Mouse (Mus musculus) erythroid progenitor cell, adult 5-6 weeks (primary cell): ENCODE data around the gene Tdp2. TPM values are rescaled to one million over a fixed set of nuclear protein-coding genes. Genes with fewer than 3 reads are reported as not detected.
"Not testable (repeated sequence)": the region's sequence is repeated elsewhere in the genome, so short reads cannot be mapped to it uniquely, and the experiment has no call there.

Source experiments
- ATAC-seq: replicated peaks from 2 replicates; pipeline ENCODE4 v1.8.0; 2016; ENCODE audit warnings: moderate number of reproducible peaks, mild to moderate bottlenecking, moderate TSS enrichment, inconsistent platforms; ENCODE audit not compliant: poor library complexity, low FRiP score, severe bottlenecking
- total RNA-seq, 2 experiments: library from RNA; stranded (forward) in 1 of 2; stranded (reverse) in 1 of 2; fragments of 150-400 nt in 1 of 2; fragments of 186-747, 209-891 nt in 1 of 2; gene quantifications; 2 replicates each; pipeline versions ENCODE4 v1.2.3 to v1.2.4; 2015 to 2017; ENCODE audit warnings: low replicate concordance in 2 of 2

The Tdp2 gene
- total RNA-seq, 2 experiments from 2014 or later: 22.4 to 51.6 TPM

DNA sequence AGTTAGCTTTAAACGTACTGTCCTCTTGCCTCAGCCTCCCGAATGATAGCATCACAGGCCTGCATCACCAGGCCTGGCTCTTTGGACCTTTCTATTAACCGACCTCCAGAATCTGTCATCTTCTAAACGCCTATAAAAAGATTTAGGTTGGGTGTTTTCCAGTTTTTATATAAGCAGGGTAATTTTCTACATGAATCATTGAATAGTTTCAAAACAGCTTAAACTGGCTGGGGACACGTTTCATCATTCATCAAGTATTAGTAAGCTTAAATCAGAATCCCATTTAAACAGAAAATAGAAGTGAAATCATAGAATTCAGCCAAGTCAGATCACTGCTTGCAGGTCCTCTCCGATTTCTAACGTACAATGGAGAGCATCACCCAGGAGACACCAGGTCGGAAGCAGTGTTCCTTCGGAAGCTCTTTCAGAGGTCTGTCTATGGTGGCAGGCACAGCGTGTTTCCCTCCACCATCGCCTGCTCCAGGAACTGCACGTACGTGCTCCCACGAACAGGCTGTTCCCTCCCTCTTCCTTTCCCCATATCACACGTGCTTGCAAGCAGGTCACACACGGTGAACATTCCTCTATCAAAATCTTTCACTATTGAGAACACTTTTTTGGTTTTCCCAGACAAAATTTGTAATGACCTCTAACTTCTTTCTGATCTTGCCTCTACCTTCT is 8.7 kb upstream of the Tdp2 start:
- no peak for ATAC-seq

DNA sequence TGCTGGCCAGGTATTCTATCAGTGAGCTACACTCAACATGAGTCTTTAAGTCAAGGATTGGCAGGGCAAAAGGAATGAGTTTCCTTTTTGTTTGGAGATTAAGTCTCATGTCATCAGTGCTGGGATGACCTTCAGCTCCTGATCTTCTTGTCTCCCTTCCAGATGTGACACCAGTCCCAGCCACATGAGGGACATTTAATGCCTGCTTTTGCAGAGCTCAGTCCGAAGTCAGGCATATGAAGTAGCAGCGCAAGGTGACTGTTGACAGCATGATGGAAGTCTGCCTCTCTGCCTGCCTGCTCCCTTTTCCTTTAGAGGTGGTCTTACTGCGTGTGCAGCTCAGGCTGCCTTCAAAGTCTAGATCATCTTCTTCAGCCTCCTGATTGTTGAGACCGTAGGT is 6.8 kb upstream of the Tdp2 start:
- no peak for ATAC-seq

DNA sequence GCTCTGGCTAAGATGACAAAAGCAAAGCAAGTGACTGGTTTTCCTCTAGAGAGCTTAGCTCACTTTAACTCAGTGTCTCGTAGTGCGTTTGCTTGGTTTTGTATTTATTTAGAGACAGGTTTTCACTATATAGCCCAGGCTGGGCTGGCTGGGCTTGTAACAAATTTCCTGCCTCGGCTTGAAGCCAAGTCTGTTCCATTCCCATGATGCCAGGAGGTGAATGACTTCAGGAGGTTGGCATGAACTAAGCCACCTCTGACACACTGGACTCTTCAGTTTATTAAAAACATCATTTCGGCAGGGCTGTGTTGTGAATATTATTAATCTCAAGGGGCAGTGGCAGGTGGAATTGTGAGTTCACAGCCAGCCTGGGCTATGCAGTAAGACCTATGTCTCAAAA is 5.9 kb upstream of the Tdp2 start:
- no peak for ATAC-seq

DNA sequence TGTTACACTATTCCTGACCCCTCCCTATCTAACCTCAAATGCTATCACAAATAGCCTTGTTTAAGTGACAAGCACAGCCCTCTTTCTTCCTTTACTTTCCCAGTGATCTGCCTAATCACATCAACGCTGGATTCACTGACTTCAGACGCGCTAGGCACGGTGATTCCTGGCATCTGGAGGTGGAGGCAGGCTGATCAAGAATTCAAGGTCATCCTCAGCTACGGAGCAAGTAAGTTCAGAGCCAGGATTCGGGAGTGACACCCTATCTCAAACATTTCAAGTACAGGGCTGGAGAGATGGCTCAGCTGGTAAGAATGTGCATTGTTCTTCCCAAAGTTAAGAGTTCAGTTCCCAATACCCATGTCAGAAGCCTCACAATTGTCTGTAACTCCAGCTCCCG is 5.4 kb upstream of the Tdp2 start:
- ATAC-seq: no peak

DNA sequence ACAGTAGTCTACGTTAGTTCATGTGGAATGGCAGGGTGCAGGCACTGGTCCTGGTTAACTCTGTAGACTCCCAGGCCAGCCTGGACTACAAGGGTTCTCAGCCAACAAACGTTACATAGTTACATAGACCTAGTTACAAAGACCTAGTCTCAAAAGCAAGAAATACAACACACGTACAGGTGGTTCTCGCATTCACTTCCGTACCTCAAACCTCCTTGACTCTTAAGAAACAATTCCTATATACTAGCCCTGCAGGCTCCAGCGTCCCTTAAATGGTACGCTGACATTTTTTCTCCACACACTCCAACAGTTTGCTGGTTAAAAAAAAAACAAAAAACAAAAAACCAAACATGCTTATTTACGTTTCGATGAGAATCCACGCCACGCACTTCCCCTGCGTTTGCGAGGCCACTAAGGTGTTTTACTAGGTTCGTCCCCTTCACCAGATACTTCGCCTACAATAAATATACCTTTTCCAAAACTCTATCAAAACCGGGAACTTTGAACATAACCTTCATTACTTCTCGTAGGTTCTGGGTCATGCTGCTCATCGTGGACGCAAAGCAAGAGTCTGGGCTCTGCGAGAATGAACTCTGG is 625 bp upstream of the Tdp2 start:
- ATAC-seq: peak; percentile 58

DNA sequence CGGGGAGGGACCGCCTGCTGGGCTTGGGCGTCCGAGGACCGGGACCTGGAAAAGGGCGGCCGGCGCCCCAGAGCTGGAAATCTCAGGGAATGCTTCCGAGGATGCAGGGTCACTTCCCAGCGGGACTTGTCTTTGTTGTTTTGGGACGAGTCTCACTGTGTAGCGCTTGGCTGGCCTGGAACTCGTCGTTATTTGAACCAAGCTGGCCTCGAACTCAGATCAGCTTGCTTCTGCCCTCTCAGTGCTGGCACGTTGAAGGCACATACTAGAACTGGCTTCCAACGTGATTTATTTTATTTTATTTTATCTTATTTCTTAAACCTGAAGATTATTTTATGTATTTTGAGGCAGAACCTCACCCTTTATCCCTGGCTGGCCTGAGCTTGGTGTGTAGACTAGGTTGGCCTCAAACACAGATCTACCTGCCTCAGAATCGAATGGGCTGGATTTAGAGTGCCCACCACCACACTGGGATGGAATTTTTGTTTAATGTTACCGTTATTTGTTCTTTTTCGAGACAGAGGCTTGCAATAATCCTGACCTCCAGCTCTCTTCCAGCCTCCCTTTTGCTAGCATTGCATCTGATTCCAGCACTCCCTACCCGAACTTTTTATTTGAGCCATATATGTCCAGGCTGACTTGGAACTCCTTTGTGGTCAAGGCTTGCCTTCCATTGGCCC is 792 bp downstream of the Tdp2 start:
- no peak for ATAC-seq

DNA sequence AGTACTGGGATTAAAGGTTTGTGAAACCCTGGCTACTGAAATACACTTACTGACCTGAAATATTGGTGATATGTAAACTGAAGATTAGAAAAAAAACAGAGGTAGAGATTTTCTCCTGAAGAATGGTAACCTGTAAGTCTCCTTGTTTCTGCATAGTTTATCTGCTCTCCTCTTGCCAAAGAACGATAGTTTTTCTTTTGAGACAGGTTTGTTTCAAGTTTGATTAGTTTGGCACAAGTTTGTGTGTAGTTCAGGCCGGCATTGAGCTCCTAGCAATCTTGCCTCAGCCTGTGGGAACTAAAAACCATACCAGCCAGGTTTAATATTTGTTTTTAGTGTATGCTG is 1.3 kb downstream of the Tdp2 start:
- ATAC-seq: no peak

DNA sequence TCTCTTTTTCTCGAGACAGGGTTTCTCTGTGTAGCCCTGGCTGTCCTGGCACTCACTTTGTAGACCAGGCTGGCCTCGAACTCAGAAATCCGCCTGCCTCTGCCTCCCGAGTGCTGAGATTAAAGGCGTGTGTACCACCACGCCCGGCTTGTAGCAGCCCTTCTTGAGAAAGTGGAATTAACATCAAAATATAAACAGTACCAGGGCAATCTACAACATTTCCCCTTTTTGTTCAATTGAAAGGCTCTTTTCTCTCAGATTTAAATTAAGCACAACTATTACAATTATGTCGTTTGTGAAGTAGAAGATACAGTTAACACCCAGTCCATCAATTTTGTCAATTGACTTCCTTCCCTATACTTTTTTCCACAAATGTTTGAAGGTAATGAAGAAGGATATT is 6.3 kb downstream of the Tdp2 start:
- ATAC-seq: not testable (repeated sequence)

DNA sequence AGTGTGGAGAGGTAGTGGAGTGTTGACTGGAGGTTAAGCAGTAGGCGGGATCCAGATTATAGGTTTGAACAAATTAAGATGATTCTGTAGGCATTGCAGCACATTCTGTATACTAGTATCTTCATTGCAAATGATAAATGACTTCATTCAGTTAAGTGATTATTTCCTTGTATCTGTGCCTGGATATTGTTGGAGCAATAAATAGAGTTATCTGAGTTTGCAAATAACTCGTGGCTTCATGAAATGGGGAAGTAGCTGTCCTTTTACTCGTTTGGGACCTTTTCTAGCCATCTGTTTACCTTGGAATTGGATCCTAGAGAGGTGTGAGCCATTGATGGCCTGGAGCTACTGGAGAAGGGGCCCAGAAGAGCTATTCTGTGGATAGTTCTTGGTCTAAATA is 8.4 kb downstream of the Tdp2 start:
- ATAC-seq: no peak

DNA sequence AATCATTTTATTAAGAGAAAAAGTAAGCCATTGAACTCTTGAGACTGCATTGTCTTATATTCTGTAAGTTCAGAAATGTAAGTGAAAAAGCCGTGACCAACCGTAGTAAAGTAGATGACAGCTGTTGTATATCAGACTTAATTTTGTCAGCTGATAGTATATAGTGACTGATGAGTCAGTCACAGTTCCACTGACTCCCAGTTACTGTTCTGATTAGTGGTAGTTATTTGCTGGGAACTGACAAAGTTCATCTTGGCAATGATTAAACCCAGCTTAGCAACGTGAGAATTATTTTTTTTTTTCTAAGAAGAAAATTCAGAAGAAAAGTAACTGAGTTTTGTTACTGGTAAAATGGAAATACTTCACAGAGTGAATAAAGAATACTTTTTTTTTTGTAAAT is 10.2 kb downstream of the Tdp2 start:
- no peak for ATAC-seq

DNA sequence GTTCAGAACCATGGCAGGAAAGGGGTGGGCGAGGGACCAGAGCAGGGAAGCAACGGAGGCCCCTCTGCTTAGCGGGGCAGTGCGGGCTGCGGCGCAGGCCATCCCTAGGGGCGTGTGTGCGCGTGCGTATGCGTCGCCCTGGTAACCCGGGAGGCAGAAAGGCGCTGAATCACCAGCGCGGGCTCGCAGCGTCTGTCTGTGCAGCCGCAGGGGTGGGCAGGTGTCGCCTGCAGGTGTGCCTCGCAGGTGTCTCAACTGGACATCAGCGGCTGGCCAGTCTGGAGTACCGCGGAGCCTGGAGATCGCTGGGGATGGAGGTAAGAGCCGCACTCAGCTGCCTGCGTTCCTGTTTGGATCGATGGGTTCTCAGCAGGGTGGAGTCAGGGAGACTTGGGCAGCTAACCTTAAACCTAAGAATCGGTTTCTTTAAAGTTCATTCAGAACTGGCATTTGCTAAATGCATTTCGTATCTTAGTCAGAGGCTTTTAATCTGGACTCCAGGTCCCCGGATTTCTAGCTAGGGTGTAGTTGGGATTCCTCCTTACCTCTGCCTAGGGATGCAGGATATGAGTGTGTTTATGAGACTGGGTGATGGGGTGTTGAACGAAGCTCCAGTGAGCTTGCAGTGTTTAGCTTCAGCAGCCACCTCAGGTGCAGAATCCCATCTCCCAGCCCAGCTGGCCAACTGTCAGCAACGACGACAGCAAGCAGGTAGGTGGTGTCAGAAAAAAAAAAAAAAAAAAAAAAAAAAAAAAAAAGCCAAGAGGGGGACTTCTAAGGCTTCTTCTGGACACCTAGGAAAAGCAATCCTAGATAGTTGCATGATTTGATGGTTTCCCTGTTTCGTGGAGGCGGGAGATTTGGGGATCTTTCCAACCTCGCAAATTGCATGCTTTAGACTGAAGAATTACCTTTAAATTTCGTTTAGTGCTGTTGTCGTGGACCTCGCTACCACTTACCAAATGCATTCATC is 13.8 kb downstream of the Tdp2 start, which contains the start of gene D130043K22Rik:
Gene D130043K22Rik, plus strand, starts transcription at position 153 of the 973 bp plus-strand sequence.
- ATAC-seq: peak; percentile 67

DNA sequence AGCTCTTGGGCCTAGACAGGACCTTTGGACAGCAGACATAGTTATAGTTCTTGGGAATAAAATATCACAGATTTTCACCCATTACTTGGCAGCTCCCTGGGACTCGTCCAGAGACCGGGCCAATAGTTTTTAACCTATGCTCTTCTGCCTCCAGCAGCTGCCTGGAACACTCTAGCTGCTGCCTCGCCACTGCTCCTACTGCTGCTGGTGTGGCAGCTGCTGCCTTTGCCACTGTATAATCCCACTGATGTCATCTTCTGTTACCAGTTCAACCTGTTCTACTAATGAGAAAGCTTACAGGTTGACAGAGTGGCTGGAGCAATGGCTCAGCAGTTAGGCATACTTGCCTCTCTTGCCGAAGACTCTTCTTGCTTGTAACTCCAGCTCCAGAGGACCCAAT is 17.8 kb downstream of the Tdp2 start:
- ATAC-seq: no peak

DNA sequence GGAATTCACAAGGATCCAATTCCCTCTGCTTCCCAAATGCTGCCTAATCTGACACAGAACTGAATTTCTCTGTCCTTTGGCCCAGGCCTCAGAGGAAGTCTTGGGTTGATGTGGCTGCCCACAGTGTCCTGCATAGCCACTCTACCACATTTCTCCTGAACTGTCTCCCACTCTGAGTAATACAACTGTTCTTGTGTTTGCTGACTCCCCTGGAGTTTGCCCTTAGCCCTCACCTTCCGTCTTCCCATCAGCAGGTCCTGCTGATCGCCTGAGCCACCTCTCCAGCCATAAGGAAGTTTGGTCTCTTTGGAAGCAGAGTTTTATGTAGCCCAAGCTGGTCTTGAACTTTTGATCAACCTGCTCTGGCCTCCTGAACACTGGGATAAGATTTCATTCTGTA is 20.5 kb downstream of the Tdp2 start:
- ATAC-seq: no peak

DNA sequence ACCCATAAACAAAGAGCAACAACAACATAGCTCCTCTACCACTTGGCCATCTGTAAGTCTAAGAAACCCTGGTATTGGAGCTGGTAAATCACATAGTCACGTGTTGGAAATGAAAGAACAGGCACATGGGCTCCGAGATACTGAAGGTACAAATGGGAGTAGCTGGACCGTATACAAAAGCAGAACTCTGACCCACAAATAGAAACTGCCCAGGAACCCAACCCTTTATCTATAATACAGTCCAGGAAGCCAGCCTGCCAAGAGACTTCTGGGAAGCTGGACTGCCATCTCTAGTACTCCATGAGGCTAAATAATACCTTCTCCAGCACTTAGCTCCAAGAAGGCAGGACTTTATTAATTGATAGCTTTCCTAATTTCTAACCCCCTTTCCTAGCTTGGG is 21.1 kb downstream of the Tdp2 start:
- no peak for ATAC-seq

DNA sequence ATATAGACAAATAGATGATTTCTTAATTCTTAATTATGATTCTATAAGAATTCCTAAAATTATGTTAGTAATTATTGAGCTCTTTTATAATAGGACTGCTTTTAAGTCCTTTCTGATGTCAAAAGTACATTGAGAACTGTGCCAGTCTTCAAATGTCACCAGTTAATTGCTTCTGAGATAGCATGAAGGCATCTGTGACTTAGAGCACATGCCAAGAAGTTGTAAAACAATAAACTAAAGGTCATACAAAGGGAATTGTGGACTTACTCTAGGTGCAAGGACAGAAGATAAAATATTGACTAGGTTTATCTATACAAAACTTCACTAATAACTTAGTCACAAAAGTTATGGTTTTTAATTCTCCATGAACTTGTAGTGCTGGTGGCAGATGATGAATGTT is 27.6 kb downstream of the Tdp2 start:
- no peak for ATAC-seq

DNA sequence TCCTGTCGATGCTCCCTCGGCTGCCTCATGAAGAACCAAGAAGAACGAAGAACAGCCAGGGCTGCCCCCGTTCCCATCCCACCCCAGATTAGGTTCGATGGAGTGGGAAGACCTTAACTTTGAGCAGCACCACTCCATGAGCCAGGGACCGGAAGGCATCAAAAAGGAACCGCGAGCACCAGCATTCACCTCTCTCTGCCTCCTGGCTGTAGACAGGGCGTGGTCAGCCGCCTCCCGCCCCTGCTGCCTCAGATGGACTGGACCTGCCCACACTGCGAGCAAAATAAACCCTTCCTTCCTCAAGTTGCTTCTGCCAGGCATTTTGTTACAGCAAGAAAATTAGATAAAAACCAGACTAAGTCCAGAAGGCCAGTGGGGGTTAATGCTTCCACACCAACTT is 29.6 kb downstream of the Tdp2 start:
- ATAC-seq: no peak

DNA sequence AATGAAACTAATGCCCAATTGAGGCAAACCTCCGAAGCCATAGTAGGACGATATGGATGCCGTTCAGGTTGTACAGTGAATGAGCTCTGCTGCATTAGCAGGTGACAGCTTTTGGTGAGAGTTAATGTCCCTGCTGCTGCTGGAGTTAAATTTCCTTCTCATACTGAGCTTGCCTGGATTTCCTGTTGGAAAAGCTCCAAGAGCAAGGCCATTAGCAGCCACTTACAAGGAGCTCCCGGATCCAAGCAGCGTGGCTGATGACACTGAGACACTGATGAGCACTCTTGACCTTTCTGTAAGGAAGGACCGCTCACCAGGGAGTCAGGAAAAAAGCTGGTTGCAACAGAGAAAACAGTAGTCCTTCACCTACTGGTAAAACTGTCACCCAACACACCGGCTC is 30.5 kb downstream of the Tdp2 start:
- ATAC-seq: no peak

DNA sequence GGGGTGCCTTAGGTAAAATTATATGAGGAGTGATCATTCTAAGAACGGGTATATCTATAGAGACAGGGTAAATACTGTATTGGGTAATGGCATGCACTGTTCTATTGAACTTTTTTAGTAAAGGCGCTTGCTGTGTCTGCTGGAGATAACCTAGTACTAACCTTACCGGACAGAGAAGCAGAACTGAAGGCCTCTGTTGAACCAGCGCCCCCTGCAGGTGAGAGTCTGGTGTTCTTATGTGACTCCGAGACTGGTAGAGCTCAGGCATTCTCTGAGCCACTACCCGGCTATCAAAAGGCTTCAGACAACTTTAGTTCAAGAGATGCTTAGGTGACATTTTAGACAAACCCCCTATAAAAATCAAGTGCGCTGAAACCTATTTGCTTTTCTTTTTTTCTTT is 31.0 kb downstream of the Tdp2 start:
- ATAC-seq: peak; percentile 61; the same call in 1 of the 2 replicates

DNA sequence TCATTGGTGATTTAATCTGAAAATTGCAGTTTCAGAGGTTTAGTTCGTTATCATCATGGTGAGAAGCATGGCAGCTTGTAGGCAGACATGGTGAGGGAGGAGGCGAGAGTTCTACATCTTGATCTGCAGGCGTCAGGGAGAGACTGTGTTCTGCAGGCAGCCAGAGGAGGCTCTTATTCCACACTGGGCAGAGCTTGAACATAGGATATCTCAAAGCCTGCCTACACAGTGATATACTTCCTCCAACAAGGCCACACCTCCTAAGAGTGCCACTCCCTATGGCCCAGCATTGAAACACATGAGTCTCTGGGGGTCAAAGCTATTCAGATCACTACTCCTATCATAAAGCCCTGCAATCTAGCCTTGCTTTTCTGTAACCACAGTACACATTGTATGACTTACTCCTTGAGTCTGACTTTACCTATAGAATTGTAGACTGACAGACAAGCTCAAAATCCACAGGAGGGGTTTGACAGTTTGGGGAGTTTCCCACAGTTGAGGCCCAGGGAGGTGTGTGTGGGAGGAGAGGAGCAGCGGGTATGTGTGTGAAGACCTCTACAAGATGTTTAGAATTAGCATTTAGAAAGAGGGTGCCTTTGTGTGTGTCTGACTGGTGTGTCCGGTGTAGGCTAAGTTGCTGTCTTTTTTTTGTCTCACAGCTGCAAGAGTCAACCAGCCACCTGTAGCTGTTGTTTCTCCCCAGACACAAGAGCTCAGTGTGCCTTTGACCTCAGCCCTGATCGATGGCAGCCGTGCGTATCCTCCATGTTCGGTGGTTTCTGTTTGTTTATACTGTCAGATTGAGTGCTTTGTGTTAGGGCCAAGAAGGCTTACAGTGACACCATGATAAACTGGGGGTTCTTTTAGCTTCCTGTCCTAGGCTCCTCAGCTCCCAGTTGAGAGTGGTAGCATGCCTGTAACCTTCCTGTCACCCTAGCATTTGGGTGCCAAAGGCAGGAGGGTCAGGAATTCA is 35.2 kb downstream of the Tdp2 start:
- ATAC-seq: no peak
